Mouse (Mus musculus) small intestine, adult 2 months (tissue): ENCODE measurements around the gene Gcc1. TPM values are rescaled to one million over a fixed set of nuclear protein-coding genes. Genes with fewer than 3 reads are reported as not detected.

Source experiments
- H3K27ac ChIP-seq: fragments of 200-500 bp; 2 replicates; pipeline ENCODE4 v1.5.1; 2012; ENCODE audit warnings: low read depth, low read length, control low read depth, inconsistent platforms; ENCODE audit not compliant: insufficient read depth
- H3K27me3 ChIP-seq: fragments of 200-500 bp; 2 replicates; pipeline ENCODE4 v1.6.1; 2012; ENCODE audit warnings: mild to moderate bottlenecking, moderate library complexity, low read length, inconsistent platforms; ENCODE audit not compliant: control insufficient read depth, insufficient read depth
- H3K36me3 ChIP-seq: fragments of 200-500 bp; 2 replicates; pipeline ENCODE4 v1.6.1; 2012; ENCODE audit warnings: mild to moderate bottlenecking, low read length, control low read depth, inconsistent platforms; ENCODE audit not compliant: control insufficient read depth, insufficient read depth
- H3K4me1 ChIP-seq: fragments of 200-500 bp; 2 replicates; pipeline ENCODE4 v1.6.1; 2012; ENCODE audit warnings: low read length, inconsistent platforms, mixed read lengths; ENCODE audit not compliant: control insufficient read depth, insufficient read depth, insufficient read length
- H3K4me3 ChIP-seq: fragments of 200-500 bp; 2 replicates; pipeline ENCODE4 v1.5.1; 2012; ENCODE audit warnings: low read depth, mild to moderate bottlenecking, control low read depth, inconsistent platforms, low read length, moderate library complexity
- CTCF ChIP-seq: fragments of 200-500 bp; IDR thresholded peaks from 2 replicates; pipeline ENCODE4 v1.5.1; 2012; ENCODE audit warnings: low read depth, mild to moderate bottlenecking, control low read depth, inconsistent platforms, low read length, moderate library complexity, mixed read lengths; ENCODE audit not compliant: insufficient replicate concordance, insufficient read length; ENCODE audit errors: extremely low read depth
- POLR2A ChIP-seq: fragments of 200-500 bp; IDR thresholded peaks from 2 replicates; pipeline ENCODE4 v1.6.1; 2012; ENCODE audit warnings: low read depth, mild to moderate bottlenecking, control low read depth, inconsistent platforms, low read length, moderate library complexity
- WGBS: fragments of 180-500 bp; shearing (Covaris S2); methylation state at CpG from one replicate; pipeline ENCODE4 v1.1.7; 2018; 5-methylcytosine and 5-hydroxymethylcytosine counted together
- polyA plus RNA-seq: library from polyadenylated mRNA; depleted of rRNA; stranded (reverse); fragments of >200 nt; gene quantifications from 2 replicates; pipeline ENCODE4 v1.2.3, GENCODE M21; 2012

Gene Gcc1
- polyA plus RNA-seq, 1 experiment, result 6.3 TPM

GRCm38 (mm10) chr6:28429870-28430269 lies 1.7 kb upstream of the Gcc1 start:
- Histone ChIP-seq H3K27ac (no peak overlapping the region), H3K27me3 (no peaks in the 10 kb centered on the region), H3K4me3 (no peak overlapping the region), H3K4me1 (no peaks in the 10 kb centered on the region; the same call in 1 of the 2 replicates), H3K36me3 (peaks cover 12% of the 10 kb centered on the region)
- no peak for TF ChIP-seq CTCF
- no peak for TF ChIP-seq POLR2A
- WGBS, result 91% methylated on average over 11 of the region's 11 CpGs

- WGBS, result 73% methylated on average over 3 of the region's 3 CpGs
- TF ChIP-seq POLR2A (no peak), CTCF (no peak)
Measured at GRCm38 (mm10) chr6:28427096-28427839, 922 bp downstream of the Gcc1 start, which contains the start of gene Fscn3. TSS of gene Fscn3 (plus strand) at chr6:28427789.

GRCm38 (mm10) chr6:28425019-28425418 lies 3.2 kb downstream of the Gcc1 start:
- TF ChIP-seq POLR2A, result no peak
- TF ChIP-seq CTCF, result no peak
- no peaks in the 10 kb centered on the region for H3K27me3 ChIP-seq
- peaks cover 14% of the 10 kb centered on the region for H3K4me1 ChIP-seq
- H3K36me3 ChIP-seq, result peaks cover 12% of the 10 kb centered on the region
- 78% methylated on average over 6 of the region's 6 CpGs for WGBS
- peak overlapping the region; percentile 27; the same call in 1 of the 2 replicates for H3K4me3 ChIP-seq
- no peak overlapping the region for H3K27ac ChIP-seq

More at GRCm38 (mm10) chr6:28427096-28427839, 922 bp downstream of the Gcc1 start, which contains the start of gene Fscn3:
- Histone ChIP-seq H3K27me3 (no peaks in the 10 kb centered on the region), H3K36me3 (peaks cover 12% of the 10 kb centered on the region), H3K4me1 (peaks cover 1% of the 10 kb centered on the region), H3K27ac (no peak within 1 kb of the TSS), H3K4me3 (no peak within 1 kb of the TSS)

- Histone ChIP-seq H3K4me1 (peaks cover 18% of the 10 kb centered on the region), H3K4me3 (peak overlapping the region; percentile 99), H3K36me3 (peaks cover 14% of the 10 kb centered on the region), H3K27me3 (no peaks in the 10 kb centered on the region), H3K27ac (peak overlapping the region; percentile 67)
- WGBS, result 4% methylated on average over 45 of the region's 46 CpGs
- no peak for TF ChIP-seq CTCF
- TF ChIP-seq POLR2A, result no peak
Measured at GRCm38 (mm10) chr6:28423767-28424695, 4.2 kb downstream of the Gcc1 start.

GRCm38 (mm10) chr6:28423313-28423712 lies 4.9 kb downstream of the Gcc1 start, which contains the start of gene Arf5:
TSS of gene Arf5 (plus strand) at chr6:28423560.
- peak; percentile 46; the same call in 1 of the 2 replicates for TF ChIP-seq POLR2A
- TF ChIP-seq CTCF, result no peak
- Histone ChIP-seq H3K27ac (peak within 1 kb of the TSS; percentile 67), H3K4me3 (peak within 1 kb of the TSS; percentile 99), H3K36me3 (peaks cover 21% of the 10 kb centered on the region), H3K4me1 (peaks cover 20% of the 10 kb centered on the region), H3K27me3 (no peaks in the 10 kb centered on the region)
- 1% methylated on average over 33 of the region's 42 CpGs for WGBS

- peak overlapping the region; percentile 64 for H3K27ac ChIP-seq
- H3K4me3 ChIP-seq, result peak overlapping the region; percentile 43; the same call in 1 of the 2 replicates
- H3K4me1 ChIP-seq, result peaks cover 22% of the 10 kb centered on the region
- WGBS, result 64% methylated on average over 15 of the region's 15 CpGs
- peaks cover 27% of the 10 kb centered on the region for H3K36me3 ChIP-seq
- no peaks in the 10 kb centered on the region for H3K27me3 ChIP-seq
- TF ChIP-seq CTCF (no peak), POLR2A (no peak)
Measured at GRCm38 (mm10) chr6:28422651-28423290, 5.4 kb downstream of the Gcc1 start.
